Mouse (Mus musculus) olfactory bulb, adult 2 months (tissue): ENCODE measurements around the gene Lamtor5. TPM values are rescaled to one million over a fixed set of nuclear protein-coding genes. Genes with fewer than 3 reads are reported as not detected.

Experiments used
- H3K27ac ChIP-seq: fragments of 200-500 bp; 2 replicates; pipeline ENCODE4 v1.5.1; 2012; ENCODE audit warnings: low read depth, low read length; ENCODE audit not compliant: insufficient read depth
- H3K4me1 ChIP-seq: fragments of 200-500 bp; 2 replicates; pipeline ENCODE4 v1.6.1; 2012; ENCODE audit warnings: low read length; ENCODE audit not compliant: control insufficient read depth, insufficient read depth
- H3K4me3 ChIP-seq: fragments of 200-500 bp; 2 replicates; pipeline ENCODE4 v1.5.1; 2012; ENCODE audit warnings: mild to moderate bottlenecking, low read depth, low read length, moderate library complexity; ENCODE audit not compliant: insufficient read depth
- CTCF ChIP-seq: fragments of 200-500 bp; IDR thresholded peaks from 2 replicates; pipeline ENCODE4 v1.5.1; 2012; ENCODE audit warnings: low read depth, mild to moderate bottlenecking, low read length, moderate library complexity; ENCODE audit not compliant: insufficient read depth
- POLR2A ChIP-seq: fragments of 200-500 bp; IDR thresholded peaks from 2 replicates; pipeline ENCODE4 v1.6.1; 2012; ENCODE audit warnings: mild to moderate bottlenecking, low read depth, low read length, moderate library complexity; ENCODE audit not compliant: insufficient read depth
- WGBS: fragments of 180-500 bp; shearing (Covaris S2); methylation state at CpG from one replicate; pipeline ENCODE4 v1.1.7; 2018; 5-methylcytosine and 5-hydroxymethylcytosine counted together
- polyA plus RNA-seq: library from polyadenylated mRNA; stranded (reverse); fragments of >200 nt; gene quantifications from 2 replicates; pipeline ENCODE4 v1.2.4, GENCODE M21; 2012; ENCODE audit warnings: low replicate concordance; ENCODE audit not compliant: missing spikeins, insufficient read depth, insufficient read length

Gene Lamtor5
- not detected in 2 replicates for polyA plus RNA-seq

DNA sequence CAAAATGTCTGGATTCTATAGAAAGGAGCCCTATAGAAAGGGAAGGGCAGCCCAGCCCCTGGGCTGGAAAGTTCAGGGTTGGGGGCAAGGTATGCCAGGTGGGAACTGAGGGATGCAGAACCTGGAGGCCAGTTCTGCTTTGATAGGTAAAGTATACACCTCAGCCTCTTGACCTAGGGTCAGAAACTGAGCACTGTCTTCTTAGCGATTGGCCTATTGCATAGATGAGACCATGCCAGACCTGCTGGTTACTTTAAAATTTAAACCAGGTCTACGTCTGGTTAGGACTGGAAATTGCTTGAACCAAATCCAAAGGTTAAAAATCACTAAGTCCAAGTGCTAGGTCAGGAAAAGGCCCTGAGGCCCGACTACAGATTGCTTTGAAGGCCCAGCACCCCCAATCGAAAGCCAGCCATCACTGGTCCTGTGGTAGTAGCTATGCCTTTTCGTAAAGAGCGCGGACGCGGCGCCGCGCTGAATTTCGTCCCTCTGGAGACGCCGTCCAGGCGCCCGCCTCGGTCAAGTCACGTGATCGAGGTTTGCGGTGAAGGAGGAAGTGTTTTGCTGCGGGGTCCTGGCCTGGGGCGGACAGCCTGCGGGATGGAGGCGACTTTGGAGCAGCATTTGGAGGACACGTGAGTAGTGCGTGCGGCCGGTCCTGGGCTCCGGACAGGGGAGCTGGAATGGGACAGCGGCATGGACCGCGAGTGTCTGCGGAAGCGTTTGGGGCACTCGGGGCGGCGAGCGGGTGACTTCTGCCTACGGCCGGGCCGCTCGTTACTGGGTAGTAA is at the start of gene Lamtor5:
Lamtor5 (plus strand) TSS at position 380 of the 791 bp plus-strand sequence.
- 1% methylated on average over 43 of the region's 43 CpGs for WGBS
- no peak for TF ChIP-seq CTCF
- peak; percentile 56 for TF ChIP-seq POLR2A
- peak within 1 kb of the TSS; percentile 85 for H3K4me3 ChIP-seq
- 0 out of 2 replicates have a peak within 1 kb of the TSS, but pooled peaks have one; percentile 5 for H3K27ac ChIP-seq
- no peaks in the 10 kb centered on the region; the same call in 1 of the 2 replicates for H3K4me1 ChIP-seq

DNA sequence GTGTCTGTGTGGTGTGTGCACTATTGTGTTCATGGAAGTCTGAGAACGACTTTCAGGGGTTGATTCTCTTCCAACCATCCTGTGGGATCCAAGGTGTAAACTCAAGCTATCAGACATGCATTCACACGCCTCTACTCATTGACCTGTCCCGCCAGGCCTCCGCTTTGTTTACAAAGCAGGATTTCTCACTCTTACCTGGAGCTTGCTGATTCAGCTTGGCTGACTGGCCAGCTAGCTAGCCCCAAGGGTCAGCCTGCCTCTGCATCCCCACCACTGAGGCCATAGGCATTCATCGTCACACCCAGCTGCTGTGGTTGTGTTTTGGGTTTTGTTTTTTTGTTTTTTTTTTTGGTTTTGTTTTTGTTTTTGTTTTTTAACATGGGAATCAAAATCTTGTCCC is 49.4 kb upstream of the Lamtor5 start:
- no peak overlapping the region for H3K27ac ChIP-seq
- H3K4me1 ChIP-seq, result peaks cover 4% of the 10 kb centered on the region
- no peak for TF ChIP-seq CTCF
- TF ChIP-seq POLR2A, result no peak
- WGBS, result 88% methylated on average over 5 of the region's 5 CpGs
- H3K4me3 ChIP-seq, result no peak overlapping the region

DNA sequence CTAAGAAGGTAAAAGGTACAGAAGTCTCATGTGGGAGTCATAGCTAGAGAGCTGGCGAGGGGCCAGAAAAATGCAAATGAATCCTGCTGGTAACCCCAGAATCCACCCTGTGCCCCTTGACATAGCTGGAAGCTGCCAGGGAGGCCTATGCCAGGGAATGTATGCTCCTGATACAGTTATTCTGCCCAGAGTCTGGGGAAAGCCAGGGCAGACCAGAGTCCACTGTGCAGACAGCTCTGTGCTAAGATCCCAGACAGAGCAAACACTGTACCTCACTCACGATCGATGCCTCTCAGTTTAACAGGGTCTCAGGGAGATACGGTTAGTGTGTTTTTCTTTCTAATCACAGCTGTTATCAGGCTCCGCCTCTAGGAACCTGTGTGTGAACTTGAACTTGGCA is 48.8 kb upstream of the Lamtor5 start:
- peaks cover 4% of the 10 kb centered on the region for H3K4me1 ChIP-seq
- no peak overlapping the region for H3K27ac ChIP-seq
- H3K4me3 ChIP-seq, result no peak overlapping the region
- TF ChIP-seq CTCF, result no peak
- no peak for TF ChIP-seq POLR2A
- 70% methylated on average over 5 of the region's 5 CpGs for WGBS

DNA sequence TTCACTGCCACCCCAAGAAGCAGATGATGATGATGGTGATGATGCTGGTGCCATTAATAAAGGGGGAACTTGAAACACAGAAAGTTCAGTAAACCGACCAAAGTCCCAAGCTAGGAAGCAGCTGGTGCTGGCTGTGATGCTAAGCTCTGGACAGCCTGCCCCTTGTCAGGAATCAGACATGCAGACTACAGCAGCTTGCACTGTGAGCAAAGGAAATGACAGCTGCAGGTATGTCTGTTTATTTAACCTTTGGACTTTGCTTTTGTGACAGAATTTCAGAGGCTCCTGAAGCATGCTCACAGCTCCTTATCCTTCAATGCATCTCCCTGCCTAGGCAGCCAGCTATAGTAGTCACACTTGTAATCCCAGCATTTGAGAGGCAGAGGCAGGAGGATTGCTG is 48.1 kb upstream of the Lamtor5 start, which contains the start of gene A630076J17Rik:
A630076J17Rik (plus strand) TSS at position 88 of the 400 bp plus-strand sequence.
- TF ChIP-seq CTCF (no peak), POLR2A (no peak)
- Histone ChIP-seq H3K4me3 (no peak within 1 kb of the TSS), H3K4me1 (peaks cover 4% of the 10 kb centered on the region), H3K27ac (no peak within 1 kb of the TSS)
- 55% methylated on average over 1 of the region's 1 CpGs for WGBS

DNA sequence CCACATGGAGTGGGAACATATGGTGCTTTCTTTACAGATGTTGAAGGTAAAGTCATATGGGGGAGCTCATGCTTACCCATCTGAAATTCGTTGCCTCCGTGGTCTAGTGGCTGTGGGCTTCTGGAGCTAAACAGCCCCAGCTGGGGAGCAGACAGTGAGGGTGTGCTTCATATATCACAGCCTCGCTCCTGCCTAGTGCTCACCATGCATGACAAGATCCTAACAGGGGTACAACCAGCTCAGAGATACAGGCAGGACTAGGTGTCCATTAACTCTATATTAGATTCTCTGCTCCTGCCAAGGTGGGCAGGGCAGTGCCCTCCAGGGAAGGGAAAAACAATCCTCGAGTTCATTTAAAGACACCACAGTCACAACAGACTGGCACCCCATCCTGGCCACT is 47.5 kb upstream of the Lamtor5 start:
- Histone ChIP-seq H3K4me1 (peaks cover 4% of the 10 kb centered on the region), H3K27ac (no peak overlapping the region), H3K4me3 (no peak overlapping the region)
- TF ChIP-seq CTCF, result no peak
- no peak for TF ChIP-seq POLR2A
- 68% methylated on average over 4 of the region's 4 CpGs for WGBS

DNA sequence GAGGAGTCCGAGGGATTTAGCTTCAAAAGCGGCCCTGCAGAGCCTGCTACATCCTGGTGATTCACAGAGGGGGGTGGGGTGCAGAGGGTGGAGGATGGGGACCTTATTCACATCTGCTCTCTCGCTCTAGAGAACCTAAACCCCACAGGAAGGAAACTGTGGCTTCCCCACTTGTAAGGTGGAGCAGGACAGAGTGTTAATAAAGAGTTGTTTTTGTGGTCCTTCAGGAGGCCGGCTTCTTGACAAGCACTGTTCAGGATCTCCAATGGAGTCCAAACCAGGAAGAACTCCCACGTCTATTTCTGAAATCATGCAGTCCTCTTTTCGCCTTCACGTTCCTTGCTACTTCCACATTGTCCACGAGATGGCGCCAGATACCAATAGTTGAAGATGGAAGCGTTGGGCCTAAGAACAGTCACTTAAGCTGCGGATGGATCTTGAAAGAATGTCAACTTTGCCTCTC is 45.3 kb upstream of the Lamtor5 start:
- no peak overlapping the region for H3K27ac ChIP-seq
- no peak overlapping the region; the same call in 1 of the 2 replicates for H3K4me3 ChIP-seq
- no peak for TF ChIP-seq POLR2A
- no peak for TF ChIP-seq CTCF
- H3K4me1 ChIP-seq, result peaks cover 4% of the 10 kb centered on the region
- WGBS, result 4% methylated on average over 11 of the region's 11 CpGs

DNA sequence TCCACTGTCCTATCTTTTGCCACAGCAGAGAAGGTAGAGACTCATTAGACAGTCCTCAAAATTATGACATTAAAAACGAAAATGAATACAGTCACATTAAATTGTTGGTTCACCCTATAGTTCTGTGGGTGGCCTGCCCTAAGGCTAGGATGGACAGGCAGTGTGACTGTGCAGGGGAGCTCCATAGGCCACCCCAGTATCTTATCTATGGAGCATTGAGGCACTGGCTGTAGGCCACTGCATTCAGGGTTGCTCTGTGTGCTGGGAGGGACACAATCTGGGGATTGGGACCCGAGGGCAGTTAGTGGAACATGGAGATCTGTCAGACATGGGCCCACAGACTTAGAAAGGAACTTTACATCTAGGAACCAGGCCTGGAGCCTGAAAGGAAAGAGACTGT is 44.7 kb upstream of the Lamtor5 start:
- H3K4me1 ChIP-seq, result peaks cover 4% of the 10 kb centered on the region
- no peak overlapping the region for H3K4me3 ChIP-seq
- H3K27ac ChIP-seq, result no peak overlapping the region
- 34% methylated on average over 2 of the region's 2 CpGs for WGBS
- TF ChIP-seq CTCF (no peak), POLR2A (no peak)

DNA sequence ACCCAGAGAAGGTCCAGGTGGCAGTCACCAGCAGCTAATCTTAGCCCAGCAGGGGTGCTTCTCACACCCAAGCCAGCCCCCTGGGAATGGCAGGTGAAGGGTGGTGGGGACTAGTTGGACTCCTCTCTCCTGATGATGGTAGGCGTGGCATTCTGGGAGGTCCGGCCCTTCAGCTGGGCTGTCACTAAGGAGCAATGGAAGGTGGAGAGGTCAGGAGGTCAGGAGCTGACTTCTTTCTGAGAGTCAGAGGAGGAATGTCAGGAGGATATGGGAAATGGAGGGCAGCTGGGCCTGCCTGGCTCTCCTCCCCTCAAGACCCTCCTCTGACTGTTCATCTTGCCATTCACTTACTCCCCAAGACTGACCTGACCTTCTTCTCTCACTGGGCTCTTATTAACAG is 40.6 kb upstream of the Lamtor5 start:
- no peak overlapping the region for H3K4me3 ChIP-seq
- WGBS, result 81% methylated on average over 2 of the region's 2 CpGs
- peaks cover 2% of the 10 kb centered on the region for H3K4me1 ChIP-seq
- no peak overlapping the region for H3K27ac ChIP-seq
- TF ChIP-seq CTCF, result no peak

DNA sequence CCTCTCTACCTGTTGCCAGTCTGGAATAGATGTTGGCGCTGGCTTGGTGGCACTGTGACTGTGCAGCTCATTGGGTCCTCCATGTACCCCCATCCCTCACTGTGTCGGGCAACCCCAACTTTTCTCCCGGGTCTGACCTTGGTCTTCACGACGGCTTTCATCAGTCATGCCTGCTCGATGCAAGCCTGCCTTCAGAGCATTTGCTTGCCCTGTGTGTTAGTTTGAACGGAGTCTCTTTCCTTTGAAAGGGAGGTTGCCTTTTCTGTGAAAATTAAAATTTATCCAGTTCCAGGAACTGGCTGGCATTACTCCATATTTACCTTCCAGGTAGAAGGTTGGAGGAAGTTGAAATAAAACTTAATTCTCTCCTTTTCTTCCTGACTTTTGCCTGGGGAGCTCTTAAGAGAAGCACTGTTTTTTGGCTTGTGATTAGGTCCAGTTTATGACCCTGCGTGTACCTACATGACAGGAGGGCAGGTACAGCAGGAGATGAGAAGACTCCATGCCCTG is 40.1 kb upstream of the Lamtor5 start:
- H3K4me3 ChIP-seq, result no peak overlapping the region
- no peaks in the 10 kb centered on the region for H3K4me1 ChIP-seq
- 93% methylated on average over 8 of the region's 8 CpGs for WGBS
- TF ChIP-seq CTCF, result no peak
- TF ChIP-seq POLR2A, result no peak
- no peak overlapping the region for H3K27ac ChIP-seq
